Mouse (Mus musculus) G1E-ER4 (cell line): Measurements from ENCODE around the gene Zfhx3. TPM values are rescaled to one million over a fixed set of nuclear protein-coding genes. Genes with fewer than 3 reads are reported as not detected.

Experiments used
- GATA1 ChIP-seq: IDR thresholded peaks from one replicate; pipeline ENCODE4 v1.8.0; 2012; ENCODE audit warnings: low read length, inconsistent platforms
- polyA plus RNA-seq: library from polyadenylated mRNA; stranded (reverse); fragments of >175 nt; gene quantifications from 2 replicates; pipeline ENCODE4 v1.2.3, GENCODE M21; 2012

Gene Zfhx3
- polyA plus RNA-seq, 1 experiment, result not detected

GRCm38 (mm10) chr8:108788762-108789157 is 846.3 kb downstream of the Zfhx3 start:
- TF ChIP-seq GATA1, result no peak

- TF ChIP-seq GATA1, result no peak
Observed at GRCm38 (mm10) chr8:108790559-108791293, 848.3 kb downstream of the Zfhx3 start.

- TF ChIP-seq GATA1, result no peak
Observed at GRCm38 (mm10) chr8:108796076-108796475, 853.6 kb downstream of the Zfhx3 start.

- no peak for TF ChIP-seq GATA1
Observed at GRCm38 (mm10) chr8:108796882-108797281, 854.4 kb downstream of the Zfhx3 start.

GRCm38 (mm10) chr8:108798012-108798411 is 855.6 kb downstream of the Zfhx3 start:
- no peak for TF ChIP-seq GATA1

- TF ChIP-seq GATA1, result no peak
Observed at GRCm38 (mm10) chr8:108799250-108799649, 856.8 kb downstream of the Zfhx3 start.

- TF ChIP-seq GATA1, result no peak
Observed at GRCm38 (mm10) chr8:108800357-108800756, 857.9 kb downstream of the Zfhx3 start.

GRCm38 (mm10) chr8:108803017-108803416 is 860.6 kb downstream of the Zfhx3 start:
- no peak for TF ChIP-seq GATA1

GRCm38 (mm10) chr8:108811694-108812093 is 869.2 kb downstream of the Zfhx3 start:
- no peak for TF ChIP-seq GATA1

- no peak for TF ChIP-seq GATA1
Observed at GRCm38 (mm10) chr8:108813375-108813774, 870.9 kb downstream of the Zfhx3 start.

GRCm38 (mm10) chr8:108819271-108819671 is 876.8 kb downstream of the Zfhx3 start:
- TF ChIP-seq GATA1, result no peak

GRCm38 (mm10) chr8:108819826-108820225 is 877.4 kb downstream of the Zfhx3 start:
- no peak for TF ChIP-seq GATA1

GRCm38 (mm10) chr8:108820634-108821033 is 878.2 kb downstream of the Zfhx3 start:
- TF ChIP-seq GATA1, result no peak

- TF ChIP-seq GATA1, result no peak
Observed at GRCm38 (mm10) chr8:108822841-108823266, 880.4 kb downstream of the Zfhx3 start.

GRCm38 (mm10) chr8:108824049-108824448 is 881.6 kb downstream of the Zfhx3 start:
- TF ChIP-seq GATA1, result no peak

GRCm38 (mm10) chr8:108826414-108826813 is 884.0 kb downstream of the Zfhx3 start:
- no peak for TF ChIP-seq GATA1

GRCm38 (mm10) chr8:108827428-108827827 is 885.0 kb downstream of the Zfhx3 start:
- no peak for TF ChIP-seq GATA1
